Mouse (Mus musculus): ENCODE measurements at regions not wholly inside any gene's neighbourhood (a gene's known extent, or its start where the extent isn't known, plus 50 kb on each side); places are given as distances from the start of the nearest gene placed in this dataset.
A peak's percentile ranks its signal among the peaks of the same experiment; 100 is the strongest.

DNA sequence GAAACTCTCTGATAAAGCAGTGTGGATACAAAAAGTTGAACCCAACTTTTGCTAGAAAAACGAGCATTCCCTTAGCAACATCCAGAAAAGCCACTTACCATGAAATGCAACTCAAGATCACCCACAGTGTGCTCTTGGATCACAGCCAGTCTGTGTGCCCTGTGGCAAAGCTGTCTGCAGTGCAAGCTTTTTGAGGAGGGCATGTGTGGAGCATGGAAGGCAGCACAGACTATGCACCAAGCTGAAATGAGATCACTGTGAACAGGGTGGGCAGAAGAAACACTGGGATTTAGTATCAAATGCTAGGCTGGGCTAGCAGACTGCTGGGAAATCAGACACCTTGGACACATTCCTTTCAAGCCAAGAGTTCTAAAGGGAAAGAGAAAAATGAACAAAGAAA, 162.4 kb downstream of the Sim1 start:
- no peak for DNase-seq (ENCODE audit: low spot score in 2 of 2)

DNA sequence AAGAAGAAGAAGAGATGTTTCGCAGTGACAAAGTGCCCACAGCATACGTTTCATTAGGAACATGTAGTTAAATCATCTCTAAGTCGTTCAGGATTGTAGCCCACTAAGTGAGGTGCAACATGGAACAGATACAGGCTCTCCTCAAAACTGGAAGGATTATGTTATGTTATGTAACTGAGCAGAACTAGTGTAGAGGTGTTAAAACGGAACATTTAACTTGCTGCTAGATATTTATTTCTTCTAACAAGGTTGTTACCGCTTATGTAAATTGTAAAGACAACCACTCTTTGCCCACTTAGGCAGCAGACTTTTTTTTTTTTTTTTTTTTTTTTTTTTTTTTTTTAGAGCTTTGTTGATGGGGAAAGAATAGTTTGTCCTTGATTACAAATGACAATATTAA, 163.8 kb downstream of the Sim1 start:
- no peak for DNase-seq (ENCODE audit: low spot score in 2 of 2)

GRCm38 (mm10) chr10:51101590-51101989, 207.0 kb downstream of the Sim1 start:
- DNase-seq (ENCODE audit: low spot score in 2 of 2), result no peak

GRCm38 (mm10) chr10:51151833-51152232, 257.3 kb downstream of the Sim1 start:
- no peak for DNase-seq (ENCODE audit: low spot score in 2 of 2)

- DNase-seq (ENCODE audit: low spot score in 2 of 2), result no peak
Measured at GRCm38 (mm10) chr10:51153484-51153985, 259.0 kb downstream of the Sim1 start.

DNA sequence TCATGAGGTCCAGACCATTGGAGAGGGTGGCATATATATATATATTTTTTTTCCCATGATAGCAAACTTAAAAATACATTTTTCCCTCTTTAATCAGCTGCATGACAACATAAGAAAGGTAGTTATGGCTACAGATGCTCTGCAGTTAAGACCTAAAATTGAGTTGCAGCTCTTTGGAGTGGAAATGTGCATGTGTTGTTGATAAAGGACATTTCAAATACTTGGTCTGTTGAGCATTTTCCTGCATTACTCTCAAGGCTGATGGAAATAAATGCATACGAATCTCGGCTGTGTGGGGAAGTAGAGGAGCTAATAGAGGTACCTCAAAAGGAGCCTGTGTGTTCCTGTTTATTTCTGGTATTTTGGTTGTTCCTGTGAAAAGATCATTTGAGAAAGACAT, 259.5 kb downstream of the Sim1 start:
- no peak for DNase-seq (ENCODE audit: low spot score in 2 of 2)

GRCm38 (mm10) chr10:51154743-51155142, 260.2 kb downstream of the Sim1 start:
- DNase-seq (ENCODE audit: low spot score in 2 of 2), result no peak

DNA sequence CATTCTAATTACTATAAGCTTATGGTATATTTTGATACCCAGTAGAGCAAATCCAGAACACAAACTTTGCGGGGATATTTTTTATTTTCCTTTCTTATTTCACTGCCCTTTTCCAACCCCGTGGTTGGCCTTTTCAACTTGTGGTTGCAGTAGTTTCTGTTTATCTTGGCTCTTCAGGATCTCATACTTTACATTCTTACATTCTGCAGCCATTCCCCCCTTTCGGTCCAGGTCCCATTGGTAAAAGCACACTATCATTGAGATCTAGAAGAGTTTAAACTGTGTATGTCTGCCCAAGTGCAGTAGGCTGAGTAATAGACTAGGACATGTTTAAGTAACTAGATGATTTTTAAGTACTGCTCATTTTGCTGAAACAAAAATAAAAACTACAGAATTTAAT, 279.1 kb downstream of the Sim1 start:
- DNase-seq (ENCODE audit: low spot score in 2 of 2), result no peak

DNA sequence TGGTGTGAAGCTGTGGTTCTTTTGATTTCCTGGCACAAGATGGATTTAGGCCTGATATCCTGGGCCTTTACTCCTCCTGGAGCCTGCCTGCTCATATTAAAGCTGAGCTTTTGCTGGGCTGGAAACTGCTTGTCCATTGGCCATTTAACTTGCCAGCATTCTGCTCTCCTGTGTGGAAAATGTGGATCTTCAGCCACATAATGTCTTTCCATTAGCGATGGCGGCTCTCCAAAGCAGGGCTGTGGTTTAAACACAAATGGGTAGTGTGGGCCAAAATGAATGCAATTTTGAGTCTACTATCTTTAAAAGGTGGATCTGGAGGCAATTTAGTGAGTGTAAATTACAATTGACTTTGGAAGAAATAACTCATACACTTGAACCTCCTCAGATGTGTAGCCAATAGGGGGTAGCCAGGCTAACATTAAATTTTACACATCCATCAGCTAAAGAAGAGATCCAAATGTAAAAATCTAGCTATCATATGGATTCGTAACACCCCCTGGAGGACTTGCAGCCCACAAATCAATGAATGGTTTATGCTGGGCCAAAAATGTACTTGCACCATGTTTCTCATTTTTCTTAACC, 281.5 kb downstream of the Sim1 start:
- no peak for DNase-seq (ENCODE audit: low spot score in 2 of 2)

- no peak for DNase-seq (ENCODE audit: low spot score in 2 of 2)
Measured at GRCm38 (mm10) chr10:51176692-51177091, 282.1 kb downstream of the Sim1 start.

GRCm38 (mm10) chr10:51181752-51182151, 287.2 kb downstream of the Sim1 start:
- no peak for DNase-seq (ENCODE audit: low spot score in 2 of 2)

- DNase-seq (ENCODE audit: low spot score in 2 of 2), result no peak
Measured at GRCm38 (mm10) chr10:51191407-51192059, 288.9 kb upstream of the Gm49339 start.

DNA sequence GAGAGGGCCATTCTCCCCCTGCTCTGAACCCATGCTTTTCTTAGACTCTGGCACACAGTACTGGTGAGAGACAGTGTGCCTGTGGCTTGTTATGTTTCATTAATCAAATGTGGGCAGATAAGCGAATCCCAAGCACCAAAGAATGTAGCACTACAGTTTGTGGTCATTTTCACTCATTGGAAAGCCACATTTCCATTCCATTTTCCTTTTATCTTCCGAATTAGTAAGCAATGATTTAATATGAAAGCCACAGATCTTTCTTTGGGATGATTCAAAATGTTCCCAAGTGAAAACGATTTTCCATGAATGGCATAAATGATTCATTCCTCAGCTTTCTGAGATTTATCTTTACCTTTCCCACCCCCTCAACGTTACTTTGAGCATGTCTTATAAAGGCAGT, 260.9 kb upstream of the Gm49339 start:
- no peak for DNase-seq (ENCODE audit: low spot score in 2 of 2)

- DNase-seq (ENCODE audit: low spot score in 2 of 2), result no peak
Measured at GRCm38 (mm10) chr10:51233592-51233991, 246.8 kb upstream of the Gm49339 start.

DNA sequence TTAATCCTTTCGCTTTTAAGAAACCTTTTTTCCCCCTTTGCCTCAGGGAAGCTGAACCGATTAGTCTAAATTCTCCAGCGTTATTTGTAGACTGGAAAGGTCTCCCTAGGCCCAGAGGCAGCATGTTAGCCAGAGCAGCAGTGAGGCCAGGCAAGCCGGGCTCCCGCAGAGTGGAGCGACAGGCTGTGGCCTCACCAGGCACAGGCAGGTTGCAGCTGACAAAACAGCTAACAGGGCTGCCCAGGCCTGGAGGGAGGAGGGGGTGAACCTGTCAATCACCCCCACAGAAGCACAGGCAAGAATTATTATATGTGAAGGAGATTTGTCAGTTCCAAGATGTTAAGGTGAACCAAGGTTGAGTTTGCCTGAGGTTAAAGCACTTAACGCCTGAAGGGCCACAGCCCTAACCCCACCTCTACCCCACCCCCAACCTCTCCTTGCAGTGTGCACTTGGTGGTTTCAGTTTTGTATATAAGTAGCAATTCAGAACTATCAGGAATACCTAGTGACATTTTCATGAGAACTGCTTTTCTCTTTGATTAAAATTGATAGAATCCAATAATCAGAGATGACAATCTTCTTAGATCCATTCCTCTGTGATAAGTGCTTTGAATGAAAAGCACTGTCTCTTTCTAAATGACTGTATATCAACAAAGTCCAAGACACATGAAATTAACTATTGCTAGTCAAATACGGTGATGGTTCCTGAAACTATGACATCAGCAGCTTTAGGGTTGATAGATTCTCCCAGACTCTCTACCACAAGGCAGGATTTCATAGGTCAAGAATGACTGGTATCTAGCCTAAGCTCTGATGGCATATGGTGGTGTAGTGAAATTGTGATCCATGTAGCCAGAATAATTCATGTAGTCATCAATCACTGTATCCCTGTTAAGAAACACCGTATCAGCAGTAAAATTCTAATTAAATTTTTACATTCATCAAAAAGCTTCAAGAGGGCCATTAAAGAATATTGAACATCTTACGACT, 244.5 kb upstream of the Gm49339 start:
- DNase-seq (ENCODE audit: low spot score in 2 of 2), result no peak

- no peak for DNase-seq (ENCODE audit: low spot score in 2 of 2)
Measured at GRCm38 (mm10) chr10:51238103-51238502, 242.3 kb upstream of the Gm49339 start.

- DNase-seq (ENCODE audit: low spot score in 2 of 2), result no peak
Measured at GRCm38 (mm10) chr10:51253439-51253838, 227.0 kb upstream of the Gm49339 start.

GRCm38 (mm10) chr10:51257587-51258049, 222.8 kb upstream of the Gm49339 start:
- DNase-seq (ENCODE audit: low spot score in 2 of 2), result no peak

DNA sequence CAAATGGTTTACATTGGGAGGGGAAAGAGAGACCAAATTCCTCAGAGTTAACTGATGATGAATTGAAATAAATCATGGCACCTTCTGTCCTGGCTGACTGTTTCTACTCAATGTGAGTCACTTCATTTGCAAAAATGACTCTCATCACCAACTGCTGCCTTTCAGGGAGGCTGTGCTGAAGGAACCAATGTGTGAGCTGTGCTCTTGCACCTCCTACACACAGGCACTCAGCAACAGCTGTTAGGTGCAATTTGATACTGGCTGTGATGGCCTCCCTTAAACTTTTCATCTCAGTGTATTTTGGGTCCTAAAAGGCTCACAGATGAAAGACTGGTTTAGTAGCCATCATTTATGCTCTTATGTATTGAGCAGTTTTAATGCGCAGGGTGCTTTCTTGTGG, 209.0 kb upstream of the Gm49339 start:
- peak; percentile 58 to 86 for DNase-seq (ENCODE audit: low spot score in 2 of 2)

DNA sequence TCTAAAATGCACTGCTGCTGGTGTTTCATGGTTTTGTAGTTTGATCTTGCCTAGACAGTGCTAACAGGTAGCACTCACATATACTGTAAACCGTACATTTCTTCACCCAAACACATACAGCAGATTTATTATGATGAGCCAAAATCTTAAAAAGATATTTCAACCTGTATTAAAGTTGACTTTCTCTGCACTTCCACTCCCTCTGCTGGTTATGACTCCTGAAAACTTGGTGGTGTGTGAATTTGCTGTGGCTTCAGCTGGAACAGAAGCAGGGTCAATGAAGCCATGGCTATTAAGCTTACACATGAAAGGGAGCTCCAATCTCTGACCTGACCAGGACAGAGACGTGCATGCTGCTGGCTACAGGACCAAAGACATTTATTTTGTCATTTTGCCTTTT, 202.2 kb upstream of the Gm49339 start:
- no peak for DNase-seq (ENCODE audit: low spot score in 2 of 2)

GRCm38 (mm10) chr10:51282451-51282850, 198.0 kb upstream of the Gm49339 start:
- no peak for DNase-seq (ENCODE audit: low spot score in 2 of 2)

DNA sequence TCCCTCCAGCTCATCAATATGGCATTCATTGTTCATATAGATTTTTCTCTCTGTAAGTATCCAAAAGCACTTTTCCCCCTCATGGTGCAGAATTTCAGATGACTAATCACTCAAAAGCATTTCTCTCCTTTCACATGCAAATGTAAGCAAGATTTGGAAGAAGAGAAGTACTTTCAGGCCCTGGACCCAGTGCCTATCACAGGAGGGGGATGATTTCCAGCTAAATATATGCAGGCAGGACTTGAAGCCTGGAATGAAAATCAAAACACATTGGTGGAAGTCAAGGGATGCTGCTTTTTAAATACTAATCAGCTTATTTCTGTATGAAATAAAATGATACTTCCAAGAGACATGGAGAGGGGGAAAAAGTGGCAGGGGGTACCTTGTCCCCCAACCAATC, 195.9 kb upstream of the Gm49339 start:
- DNase-seq (ENCODE audit: low spot score in 2 of 2), result no peak
